Mouse (Mus musculus) right cerebral cortex, adult 2 months (tissue): ENCODE data around the gene Osm.

Source experiments
- DNase-seq, 2 experiments: peaks; one replicate each; pipeline ENCODE4 v3.0.0; 2021 to 2022; ENCODE audit warnings: low spot score in 2 of 2

Osm gene

GRCm38 (mm10) chr11:4239691-4240090, 3.5 kb downstream of the Osm start:
- DNase-seq = no peak

DNA sequence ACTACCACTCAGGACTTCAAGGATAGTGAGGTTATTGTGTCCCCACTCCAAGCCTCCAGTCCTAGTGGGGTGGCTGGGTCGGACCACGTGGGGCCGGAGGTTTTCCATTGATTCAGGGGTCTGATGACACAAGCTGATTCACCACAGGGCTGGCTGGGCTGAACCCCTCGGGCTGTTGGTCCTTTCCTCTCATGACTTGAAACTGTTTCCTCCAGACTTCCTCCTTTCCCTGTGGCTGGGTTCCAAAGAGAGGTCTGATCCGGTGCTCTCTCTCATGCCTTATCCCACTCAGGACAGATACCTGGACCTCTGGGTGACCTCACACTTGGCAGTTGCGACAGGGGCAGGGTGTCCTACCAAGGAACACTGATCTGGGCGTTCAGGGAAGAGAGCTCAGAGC, 3.9 kb downstream of the Osm start:
- no peak for DNase-seq

GRCm38 (mm10) chr11:4241180-4241579, 5.0 kb downstream of the Osm start:
- no peak for DNase-seq

DNA sequence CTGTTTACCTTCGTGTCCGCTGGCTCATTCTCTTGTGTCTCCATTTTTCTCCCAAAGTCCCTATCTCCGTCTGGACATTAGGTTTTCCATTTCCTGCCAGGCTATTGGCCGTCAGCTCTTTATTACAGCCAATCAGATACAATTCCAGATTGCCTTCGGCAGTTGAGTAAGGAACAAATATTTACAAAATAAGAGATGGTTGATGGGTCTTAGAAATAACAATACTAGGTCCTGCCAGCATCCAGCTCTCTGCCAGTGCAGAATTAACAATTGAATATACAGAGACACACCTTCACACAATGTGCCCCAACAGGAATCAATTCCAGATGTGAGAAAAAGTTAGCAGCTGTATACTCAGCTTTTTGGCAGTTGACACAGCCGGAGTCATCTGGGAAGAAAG, 9.9 kb downstream of the Osm start:
- no peak for DNase-seq

GRCm38 (mm10) chr11:4246623-4247022, 10.4 kb downstream of the Osm start:
- no peak for DNase-seq

DNA sequence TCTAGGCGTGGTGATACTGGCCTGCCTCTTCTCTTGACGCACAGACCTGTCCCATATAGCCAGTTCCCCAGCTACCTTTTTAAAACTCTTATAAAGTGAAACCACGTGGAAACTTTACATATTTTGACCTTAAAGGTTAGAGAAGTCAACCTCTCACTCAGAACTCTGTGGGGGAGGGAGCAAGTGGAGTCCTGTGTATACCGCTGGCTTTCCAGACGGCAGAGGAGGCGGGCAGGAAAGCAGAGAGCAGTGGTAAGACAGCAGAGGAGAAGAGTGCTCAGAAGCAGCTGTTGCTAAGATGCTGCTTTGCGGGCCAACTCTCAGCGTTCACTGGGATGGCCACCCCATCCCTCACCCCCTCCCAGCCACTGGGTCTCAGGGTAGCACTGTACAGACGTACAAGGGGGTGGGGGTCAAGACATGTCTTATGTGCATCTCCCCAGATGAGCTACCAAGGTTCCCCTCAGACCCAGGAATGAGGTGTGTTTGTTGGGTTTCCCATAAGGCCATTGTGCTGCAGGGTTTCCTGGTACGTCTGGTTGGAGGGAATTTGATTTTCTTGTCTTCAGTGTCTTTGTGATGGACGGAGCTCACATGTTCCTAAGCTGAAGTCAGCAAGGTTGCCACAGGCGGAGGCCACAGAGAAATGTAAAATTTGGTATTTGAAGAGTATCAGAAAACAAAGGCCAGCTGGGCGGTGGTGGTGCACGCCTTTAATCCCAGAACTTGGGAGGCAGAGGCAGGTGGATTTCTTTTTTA, 11.2 kb downstream of the Osm start:
- no peak for DNase-seq

DNA sequence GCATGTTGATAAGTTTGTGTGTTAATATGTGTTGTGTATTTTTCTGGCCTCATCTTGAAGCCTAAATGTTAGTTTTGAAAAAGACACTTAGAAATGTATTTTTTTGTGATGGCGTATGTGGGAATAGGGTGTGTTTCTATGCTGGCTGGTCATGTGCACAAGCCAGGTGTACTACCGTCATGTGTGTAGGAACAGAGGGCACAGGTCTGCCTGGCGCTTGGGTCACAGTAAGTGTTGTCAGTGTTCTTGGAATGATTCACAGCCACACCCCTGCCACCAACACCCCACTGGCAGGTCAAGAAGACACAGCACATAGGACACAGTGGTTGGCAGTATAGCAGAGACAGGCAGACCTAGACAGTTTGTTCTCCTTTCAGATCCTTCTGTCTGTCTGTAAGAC, 12.9 kb downstream of the Osm start:
- DNase-seq = no peak

GRCm38 (mm10) chr11:4250290-4250689, 14.1 kb downstream of the Osm start:
- no peak for DNase-seq

- no peak for DNase-seq
Measured at GRCm38 (mm10) chr11:4251376-4251775, 15.2 kb downstream of the Osm start.

GRCm38 (mm10) chr11:4252886-4253285, 16.7 kb downstream of the Osm start:
- DNase-seq = no peak

DNA sequence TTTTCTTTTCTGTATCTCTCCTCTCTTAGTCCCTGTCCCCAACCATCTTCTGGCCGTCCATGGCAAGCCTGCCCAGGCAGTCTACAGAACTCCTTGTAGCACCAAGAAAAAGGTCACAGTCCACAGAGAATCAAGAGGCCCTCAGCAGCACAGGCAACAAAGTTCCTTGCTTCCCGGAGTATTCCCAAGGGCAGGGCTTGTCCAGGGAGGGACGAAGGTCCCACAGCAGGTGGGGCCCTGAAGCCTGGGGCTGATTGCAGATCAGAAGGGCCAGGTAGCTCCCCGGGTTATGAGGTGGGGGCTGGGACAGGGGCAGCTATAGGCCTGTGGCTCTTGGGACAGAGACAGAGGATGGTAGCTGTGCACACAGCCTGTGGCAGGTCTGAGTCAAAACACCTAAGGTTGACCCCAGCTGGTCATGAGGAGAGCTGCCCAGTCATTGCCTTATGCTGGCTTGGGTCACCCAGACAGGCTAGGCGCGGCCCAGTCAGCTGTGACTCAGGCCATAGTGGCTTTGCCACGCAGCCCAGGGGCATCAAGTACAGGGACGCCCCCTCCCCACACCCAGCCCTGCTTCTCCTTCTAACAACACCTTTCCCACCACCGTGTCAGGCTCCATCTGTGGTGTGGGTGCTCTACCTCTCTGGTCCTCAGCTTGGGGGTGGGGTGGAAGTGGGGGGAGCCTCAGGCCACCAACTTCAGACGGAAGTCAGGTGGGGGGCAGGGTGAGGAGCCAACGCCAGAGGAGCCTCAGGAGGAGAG, 20.8 kb downstream of the Osm start, which contains the start of gene Lif:
Gene Lif, plus strand, starts transcription at position 712 of the 762 bp plus-strand sequence.
- DNase-seq = no peak

- no peak for DNase-seq
Measured at GRCm38 (mm10) chr11:4257756-4258155, 21.5 kb downstream of the Osm start.

DNA sequence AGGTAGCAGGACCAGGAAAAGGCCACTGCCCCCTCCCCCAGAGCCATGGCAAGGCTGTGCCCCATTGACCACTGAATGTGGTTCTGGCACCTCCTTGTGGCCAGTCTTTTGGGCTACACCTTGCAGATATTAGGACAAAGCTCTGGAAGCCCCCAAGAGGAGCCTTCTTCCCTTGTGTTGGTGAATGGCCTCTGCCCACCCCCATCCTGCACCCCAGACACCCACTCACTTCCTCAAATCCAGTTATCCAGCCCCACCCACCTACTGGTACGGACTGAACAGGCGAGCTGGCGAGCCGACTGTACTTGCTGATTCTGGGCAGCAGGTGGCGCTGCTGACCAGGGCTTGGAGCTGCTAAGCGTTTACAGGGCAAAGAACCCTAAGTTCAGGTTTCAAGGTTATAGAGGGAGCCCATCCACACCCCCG, 22.4 kb downstream of the Osm start:
- DNase-seq = peak; percentile 81 to 87

GRCm38 (mm10) chr11:4260463-4261187, 24.4 kb downstream of the Osm start:
- DNase-seq = no peak

DNA sequence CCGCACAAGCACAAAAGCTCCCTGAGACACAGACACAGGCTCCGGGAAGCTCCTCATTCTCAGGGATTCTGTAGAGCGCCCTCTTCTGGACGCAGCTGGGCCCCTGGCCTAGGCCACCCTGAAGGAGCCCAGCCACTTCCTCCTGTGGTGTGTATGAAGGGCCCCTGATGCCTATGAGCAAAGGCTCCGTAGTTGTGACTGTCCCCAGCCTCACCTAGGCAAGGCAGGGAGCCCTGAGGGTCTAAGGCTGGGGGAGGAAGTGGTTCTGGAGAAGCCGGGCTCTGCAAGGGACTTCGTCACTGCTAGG, 24.9 kb downstream of the Osm start:
- peak in 1 of 2 experiments; percentile 33 for DNase-seq

DNA sequence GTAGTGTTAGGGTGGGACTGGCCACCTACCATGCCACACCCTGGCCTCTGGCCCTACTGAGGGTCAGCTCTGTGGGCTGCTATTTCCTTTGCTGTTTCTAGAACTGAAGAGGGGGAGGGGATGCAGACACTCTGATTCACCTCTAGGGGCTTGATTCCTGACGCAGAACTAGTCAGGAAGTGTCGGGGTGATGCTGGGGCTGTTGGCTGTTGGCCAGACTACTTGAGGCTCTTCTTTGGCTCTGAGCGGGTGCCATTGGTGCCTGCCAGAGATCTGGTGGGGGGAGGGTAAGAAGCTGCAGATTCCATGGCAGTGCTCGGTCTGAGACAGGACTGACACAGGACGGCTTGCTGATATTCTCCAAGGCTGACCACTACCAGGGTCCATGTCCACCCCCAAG, 25.7 kb downstream of the Osm start:
- DNase-seq = no peak

GRCm38 (mm10) chr11:4262847-4263246, 26.6 kb downstream of the Osm start:
- DNase-seq = no peak

DNA sequence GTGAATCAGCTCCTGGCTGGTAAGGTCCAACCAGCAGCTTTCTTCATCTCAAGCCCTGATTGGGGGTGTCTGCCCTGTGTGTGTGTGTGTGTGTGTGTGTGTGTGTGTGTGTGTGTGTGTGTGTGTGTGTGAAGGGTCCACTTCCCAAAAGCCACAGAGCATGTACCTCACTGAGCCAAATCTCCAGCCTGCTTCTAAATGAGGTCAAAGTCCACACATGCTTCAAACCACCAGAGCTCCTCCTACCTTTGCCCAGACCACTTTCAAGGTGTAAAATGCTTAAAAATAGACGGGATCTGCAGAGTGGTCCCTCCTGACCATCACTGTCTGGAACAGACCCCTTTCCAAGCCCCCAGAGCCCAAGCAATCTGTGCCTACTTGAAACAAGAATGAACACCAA, 27.1 kb downstream of the Osm start:
- no peak for DNase-seq

DNA sequence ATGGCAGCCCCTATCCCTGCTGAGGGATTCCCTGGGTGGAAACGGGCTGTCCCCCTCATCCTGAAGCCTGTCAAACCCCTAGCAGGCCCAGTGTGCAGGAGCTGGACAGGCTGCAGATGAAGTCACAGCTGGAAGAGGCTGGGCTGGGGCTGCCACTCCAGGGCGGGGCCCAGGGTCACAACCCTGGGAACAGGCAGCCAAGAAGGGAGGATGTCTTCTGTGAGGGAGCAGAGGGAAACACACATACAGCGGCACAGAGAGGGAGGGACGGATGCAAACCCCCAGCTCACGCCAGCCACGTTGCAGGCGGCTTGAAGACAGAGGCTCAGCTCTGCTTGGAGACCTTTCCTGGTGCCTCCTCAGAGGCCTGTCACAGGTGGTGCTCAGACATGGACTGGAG, 27.8 kb downstream of the Osm start:
- DNase-seq = no peak

GRCm38 (mm10) chr11:4266271-4267201, 30.3 kb downstream of the Osm start:
- DNase-seq = peak in 1 of 2 experiments; percentile 7

DNA sequence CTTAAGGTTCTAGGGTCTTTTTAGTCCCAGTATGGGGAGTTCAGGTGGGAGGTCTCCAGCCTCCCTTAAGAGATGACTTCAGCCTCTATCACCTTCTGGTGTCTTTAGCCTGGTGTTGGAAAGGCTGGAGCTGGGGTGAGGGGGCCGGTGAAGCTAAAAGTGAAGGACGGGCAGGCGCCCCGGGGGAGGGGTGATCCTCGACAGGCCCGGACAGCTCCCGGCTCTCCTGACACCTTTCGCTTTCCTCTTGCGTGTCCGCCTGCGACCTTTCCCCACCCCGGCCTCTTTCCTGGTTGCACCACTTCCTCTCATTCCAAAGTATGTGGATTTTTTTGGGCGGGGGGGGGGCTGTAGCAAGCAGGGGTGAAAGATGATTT, 31.0 kb downstream of the Osm start:
- no peak for DNase-seq

DNA sequence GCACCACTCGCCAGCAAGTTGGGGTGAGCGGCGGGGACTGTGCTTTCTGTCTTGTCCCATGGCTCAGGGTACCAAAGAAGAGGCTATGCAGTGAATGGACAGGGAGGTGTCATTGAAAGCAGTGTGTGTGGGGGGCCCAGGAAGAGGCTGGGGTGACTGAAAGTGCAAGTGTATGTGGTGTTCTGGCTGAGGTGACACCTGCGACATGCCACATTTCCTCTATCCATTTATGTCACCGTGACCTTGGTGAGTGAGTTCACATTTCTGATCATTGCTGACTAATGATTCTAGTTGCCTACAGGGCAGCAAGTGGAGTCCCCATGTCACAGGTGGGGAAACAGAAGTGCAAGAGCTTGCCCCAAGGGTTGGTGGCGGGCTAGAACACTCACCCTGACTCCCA, 32.3 kb downstream of the Osm start:
- DNase-seq = no peak
